ENCODE assay signal across 32 mouse cellular contexts in the genomic region with DNA sequence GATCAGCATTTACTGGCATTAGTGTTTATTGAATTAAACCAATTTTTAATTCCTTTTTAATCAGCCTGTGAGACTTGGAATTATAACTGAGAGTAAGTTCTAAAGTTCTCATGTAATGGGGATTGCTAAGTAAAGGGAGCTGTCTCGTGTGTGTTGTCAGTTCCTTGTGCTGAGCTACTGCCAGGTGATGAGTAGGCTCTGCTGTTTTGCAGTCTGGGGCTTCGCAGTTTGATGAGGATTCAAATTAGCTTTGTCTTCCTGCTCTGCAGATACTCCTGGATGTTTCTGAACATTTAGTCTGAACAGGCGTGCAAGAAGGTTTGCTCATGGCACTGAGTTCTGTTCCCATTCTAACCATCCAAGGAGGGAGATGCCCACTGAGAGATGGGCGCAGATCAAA. TPM values are rescaled to one million over a fixed set of nuclear protein-coding genes. Genes with fewer than 3 reads are reported as not detected.
A peak's percentile ranks its signal among the peaks of the same experiment; 100 is the strongest.
DNase-seq lines count a peak whose midpoint lies in the region; ATAC-seq and TF ChIP-seq lines count a peak whose summit lies in the region.
"Had no signal": no experiment of that assay in that cellular context is flagged by ENCODE, and none has a peak within 500 bp of the region (broad histone marks: within the 10 kb centered on the region; RNA-seq: fewer than 3 reads in every experiment).

No protein-coding gene starts in this region.

- H3K4me3 ChIP-seq in layer of hippocampus, adult 2 months: no peak overlapping the region
- H3K4me3 ChIP-seq in liver, adult 2 months (ENCODE audit: insufficient read depth, low read depth, low read length): no peak overlapping the region
- H3K4me3 ChIP-seq: embryonic facial prominence, embryonic 10.5 days; embryonic facial prominence, embryonic 13.5 days; erythroblast, embryonic 14.5 days; forebrain, embryonic 12.5 days; forebrain, embryonic 15.5 days; heart, adult 2 months; heart, embryonic 10.5 days; heart, embryonic 13.5 days had no signal

- no peak for TF ChIP-seq CTCF in layer of hippocampus, adult 2 months (conservative IDR thresholded peaks at IDR 0.05)
- TF ChIP-seq CTCF in liver, adult 2 months (IDR thresholded peaks at IDR 0.05; ENCODE audit: low read depth, low read length): no peak

- no peak for ATAC-seq in megakaryocyte, adult 5-6 weeks (ENCODE audit: poor library complexity, severe bottlenecking)
- ATAC-seq: forebrain, embryonic 15.5 days; hindbrain, postnatal 0 days; Patski had no signal

- DNase-seq in frontal cortex, postnatal 36 days (ENCODE audit: low spot score in 2 of 2): peak; percentile 26 to 32
- DNase-seq in frontal cortex, postnatal 14 days (ENCODE audit: low spot score in 2 of 2): no peak
- no peak for DNase-seq in layer of hippocampus, adult 2 months (ENCODE audit: low spot score in 2 of 2)
- DNase-seq in layer of hippocampus, adult 11-12 months (ENCODE audit: low spot score): no peak
- DNase-seq in liver, adult 2 months (ENCODE audit: extremely low read depth, low read depth, low spot score): no peak
- DNase-seq in liver: no peak
- DNase-seq in brain, adult 2 months (ENCODE audit: low read depth, low spot score): peak; percentile 70
- DNase-seq: adrenal gland, postnatal 10 days; adrenal gland, postnatal 36 days; B cell, adult 2 months; cerebellum, adult 11 months; cerebellum, adult 2 months; cerebellum, adult 9-11 months; cerebellum, postnatal 25 days; embryo, embryonic 11 days; gastrocnemius, postnatal 10 days; gastrocnemius, postnatal 36 days; heart, adult 2 months; heart, postnatal 14 days; heart, postnatal 4 days had no signal

- peak overlapping the region; percentile 71 for H3K27ac ChIP-seq in layer of hippocampus, adult 2 months
- H3K27ac ChIP-seq in liver, adult 2 months (replicated peaks; ENCODE audit: insufficient read depth, low read depth, low read length): peak overlapping the region; percentile 19; the same call in 1 of the 2 replicates
- H3K27ac ChIP-seq: embryonic facial prominence, embryonic 10.5 days; embryonic facial prominence, embryonic 13.5 days; forebrain, embryonic 12.5 days; forebrain, embryonic 15.5 days; heart, adult 2 months; heart, embryonic 10.5 days; heart, embryonic 13.5 days; hindbrain, embryonic 14.5 days; hindbrain, postnatal 0 days had no signal

- no peak for TF ChIP-seq POLR2A in liver, adult 2 months (IDR thresholded peaks at IDR 0.05; ENCODE audit: extremely low read depth, insufficient read depth, low read length)

- H3K4me1 ChIP-seq in liver, adult 2 months (ENCODE audit: control insufficient read depth, insufficient read depth, low read length): peaks cover 9% of the 10 kb centered on the region
- H3K4me1 ChIP-seq: embryonic facial prominence, embryonic 10.5 days; embryonic facial prominence, embryonic 13.5 days; forebrain, embryonic 12.5 days had no signal

- H3K36me3 ChIP-seq in liver, adult 2 months (ENCODE audit: control insufficient read depth, insufficient read depth, low read length): peaks cover 3% of the 10 kb centered on the region; the same call in 1 of the 2 replicates

- 77% methylated on average over 4 of the region's 4 CpGs for WGBS in liver, adult 2 months

- H3K9ac ChIP-seq in liver, adult 2 months (ENCODE audit: low read depth, low read length): no peak overlapping the region
- H3K9ac ChIP-seq: embryonic facial prominence, embryonic 13.5 days; forebrain, embryonic 12.5 days; forebrain, embryonic 15.5 days; heart, embryonic 13.5 days; hindbrain, embryonic 14.5 days had no signal

- H3K79me2 ChIP-seq in liver, adult 2 months (ENCODE audit: control insufficient read depth, insufficient read depth, low read length): peaks cover 19% of the 10 kb centered on the region; the same call in 1 of the 2 replicates

- H3K27me3 ChIP-seq in liver, adult 2 months (ENCODE audit: control insufficient read depth, insufficient read depth, low read length): no peaks in the 10 kb centered on the region
- H3K27me3 ChIP-seq: CH12.LX; embryonic facial prominence, embryonic 13.5 days; forebrain, embryonic 12.5 days; forebrain, embryonic 15.5 days; heart, embryonic 13.5 days; Patski had no signal

RNA-seq across cellular contexts. Expression of gene Dync1li1, which starts 8.5 kb away (rescaled TPM):
- total RNA-seq in layer of hippocampus, adult 2 months (2021): 10 to 100 TPM; 96.5 to 97.1 TPM
- total RNA-seq in liver, adult 2 months (2014; rRNA removed): 15.7 and 16.1 TPM in 2 replicates
- 4.3 and 4.5 TPM in 2 replicates for polyA plus RNA-seq in liver, adult 2 months (2012; rRNA removed)
- 35.5 and 39.5 TPM in 2 replicates for total RNA-seq in megakaryocyte, adult 5-6 weeks (2015)
- 59.1 and 60.7 TPM in 2 replicates for total RNA-seq in megakaryocyte, adult 5-6 weeks (2017)

RNA-seq across cellular contexts. Expression of gene Cmtm6, which starts 33.8 kb away (rescaled TPM):
- total RNA-seq in layer of hippocampus, adult 2 months (2021): 10 to 100 TPM; 19.2 to 25.6 TPM
- total RNA-seq in liver, adult 2 months (2014; rRNA removed): 56.0 and 58.8 TPM in 2 replicates
- polyA plus RNA-seq in liver, adult 2 months (2012; rRNA removed): 54.7 and 69.0 TPM in 2 replicates
- total RNA-seq in megakaryocyte, adult 5-6 weeks (2015): 79.5 and 98.1 TPM in 2 replicates
- total RNA-seq in megakaryocyte, adult 5-6 weeks (2017): 120 and 124 TPM in 2 replicates

RNA-seq across cellular contexts. Expression of gene Cnot10, which starts 57.1 kb away (rescaled TPM):
- 10 to 100 TPM; 51.4 to 56.1 TPM for total RNA-seq in layer of hippocampus, adult 2 months (2021)
- total RNA-seq in liver, adult 2 months (2014; rRNA removed): 15.2 and 15.4 TPM in 2 replicates
- 9.4 and 10.7 TPM in 2 replicates for polyA plus RNA-seq in liver, adult 2 months (2012; rRNA removed)
- 14.3 and 14.7 TPM in 2 replicates for total RNA-seq in megakaryocyte, adult 5-6 weeks (2015)
- 26.8 and 33.3 TPM in 2 replicates for total RNA-seq in megakaryocyte, adult 5-6 weeks (2017)

Comparison
In these comparisons a context has a peak if more than half of its experiments do, and no peak if none do; other contexts are left out.
1. DNase-seq: peak in frontal cortex, postnatal 36 days (2 of 2) and brain, adult 2 months (single experiment); none in frontal cortex, postnatal 14 days (0 of 2), layer of hippocampus, adult 2 months (0 of 2), layer of hippocampus, adult 11-12 months (single experiment), liver, adult 2 months (single experiment) and liver (single experiment).